Mouse (Mus musculus): ENCODE data around the gene Cenpu.

The Cenpu gene

DNA sequence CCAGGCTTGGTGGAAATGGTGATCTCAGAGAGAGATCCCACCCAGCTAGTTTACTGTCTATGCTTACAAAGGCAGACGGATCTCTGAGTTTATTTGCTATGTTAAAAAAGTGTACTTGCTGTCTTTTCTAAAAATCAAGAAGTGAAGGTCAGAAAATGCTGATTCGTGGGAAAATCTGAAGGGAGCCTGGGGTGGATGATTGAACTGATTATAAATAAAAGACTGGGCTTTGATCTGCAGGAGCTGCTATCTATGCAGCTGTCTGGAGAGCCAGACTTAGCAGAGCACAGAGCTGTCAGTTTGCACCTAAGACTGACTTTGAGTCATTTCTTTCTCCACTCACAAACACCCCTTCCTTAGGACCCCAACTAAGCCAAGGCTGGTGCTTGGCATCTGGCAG lies 45.6 kb downstream of the Cenpu start:
- in situ Hi-C loops (cut with MboI, MseI): no loop called here

DNA sequence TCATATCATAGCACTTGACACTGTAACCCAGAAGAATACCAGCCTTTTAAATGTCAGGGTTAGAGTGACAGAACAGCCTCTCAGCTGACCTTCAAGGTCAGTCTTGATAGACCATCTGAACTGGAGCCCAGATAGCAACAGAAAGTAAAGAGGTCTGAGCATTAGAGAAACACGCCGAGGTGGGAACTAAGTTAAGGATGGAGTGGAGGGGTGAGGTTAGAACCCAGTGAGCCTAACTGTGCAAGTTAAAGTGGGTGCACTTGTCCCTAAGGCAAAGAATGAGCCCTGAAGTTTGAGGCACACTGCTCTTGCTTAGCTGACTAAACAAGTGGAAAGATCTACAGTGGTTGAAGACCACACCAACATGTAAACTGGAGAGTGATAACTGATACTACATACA lies 46.3 kb downstream of the Cenpu start:
- in situ Hi-C loops (cut with MboI, MseI): no loop called here

- in situ Hi-C loops (cut with MboI, MseI): no loop called here
Measured at GRCm38 (mm10) chr8:46598753-46599152, 46.9 kb downstream of the Cenpu start.

- in situ Hi-C loops (cut with MboI, MseI): no loop called here
Measured at GRCm38 (mm10) chr8:46599314-46599904, 47.6 kb downstream of the Cenpu start.

DNA sequence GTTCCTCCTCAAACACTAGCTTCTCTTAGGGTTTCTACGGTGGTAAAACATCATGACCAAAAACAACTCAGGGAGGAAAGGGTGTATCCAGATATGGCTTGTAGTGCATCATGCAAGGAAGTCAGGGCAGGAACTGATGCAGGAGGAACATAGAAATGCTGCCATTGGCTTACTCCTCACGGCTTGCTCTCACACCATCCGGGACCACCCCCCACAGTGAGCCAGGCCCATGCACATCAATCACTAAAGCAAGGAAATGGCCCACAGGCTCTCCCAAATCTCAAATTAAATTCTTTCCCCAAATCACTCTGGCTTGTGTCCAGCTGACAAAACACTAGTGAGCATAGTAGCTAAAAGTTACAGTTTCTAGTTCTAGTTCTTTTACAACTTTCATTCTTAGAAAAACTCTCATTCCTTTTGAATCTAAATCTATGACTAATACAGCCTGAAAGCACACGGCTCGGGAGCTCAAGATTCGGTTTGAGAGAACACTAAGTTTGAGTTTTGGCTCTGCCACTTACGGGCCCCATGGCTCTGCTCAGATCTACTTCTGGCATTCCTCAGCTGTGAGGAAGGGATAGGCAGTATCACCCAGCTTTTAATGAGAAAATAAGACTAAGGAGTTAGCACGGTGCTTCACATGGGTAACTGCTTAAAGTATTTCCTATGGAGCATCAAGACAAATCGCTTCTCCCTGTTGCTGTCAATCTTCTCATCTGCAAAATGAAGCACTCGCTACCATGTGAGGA lies 49.3 kb downstream of the Cenpu start:
- in situ Hi-C loops (cut with MboI, MseI): loop anchor here (25.0 kb wide), 2 partner anchors 1086 to 1111 kb away; partner anchors contain the start of genes Cdkn2aip (in 1 of the 2) and Ing2 (in 1 of the 2)

- in situ Hi-C loops (cut with MboI, MseI): loop anchor here (25.0 kb wide), 2 partner anchors 1084 to 1109 kb away; partner anchors contain the start of genes Cdkn2aip (in 1 of the 2) and Ing2 (in 1 of the 2)
Measured at GRCm38 (mm10) chr8:46603587-46603986, 51.8 kb downstream of the Cenpu start.

GRCm38 (mm10) chr8:46606930-46607329 lies 55.1 kb downstream of the Cenpu start:
- in situ Hi-C loops (cut with MboI, MseI): loop anchor here (25.0 kb wide), 2 partner anchors 1080 to 1105 kb away; partner anchors contain the start of genes Cdkn2aip (in 1 of the 2) and Ing2 (in 1 of the 2)

- in situ Hi-C loops (cut with MboI, MseI): loop anchor here (25.0 kb wide), 2 partner anchors 1076 to 1101 kb away; partner anchors contain the start of genes Cdkn2aip (in 1 of the 2) and Ing2 (in 1 of the 2)
Measured at GRCm38 (mm10) chr8:46611557-46611956, 59.7 kb downstream of the Cenpu start.

GRCm38 (mm10) chr8:46612913-46613312 lies 61.1 kb downstream of the Cenpu start:
- in situ Hi-C loops (cut with MboI, MseI): loop anchor here (25.0 kb wide), 2 partner anchors 1074 to 1099 kb away; partner anchors contain the start of genes Cdkn2aip (in 1 of the 2) and Ing2 (in 1 of the 2)

DNA sequence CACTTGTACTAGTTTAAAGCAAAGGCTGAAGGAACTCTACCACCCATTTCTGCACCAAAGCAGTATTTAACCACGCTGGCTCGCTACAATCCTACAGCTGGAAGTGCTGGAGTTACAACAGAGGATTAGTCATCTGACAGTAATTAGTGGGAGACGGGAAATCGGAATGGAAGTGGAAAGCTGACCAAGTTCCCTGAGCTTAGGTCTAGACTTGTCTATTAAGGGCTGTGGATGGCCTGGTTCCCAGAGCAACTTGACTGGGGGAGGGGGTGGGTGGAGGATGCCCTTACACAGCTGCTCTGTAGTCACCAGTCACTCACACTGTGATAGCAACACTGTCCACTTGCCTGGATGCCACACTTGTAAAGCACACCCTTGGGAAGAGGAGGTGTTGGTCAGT lies 61.5 kb downstream of the Cenpu start:
- in situ Hi-C loops (cut with MboI, MseI): loop anchor here (25.0 kb wide), 2 partner anchors 1074 to 1099 kb away; partner anchors contain the start of genes Cdkn2aip (in 1 of the 2) and Ing2 (in 1 of the 2)

GRCm38 (mm10) chr8:46615936-46616335 lies 64.1 kb downstream of the Cenpu start:
- in situ Hi-C loops (cut with MboI, MseI): loop anchor here (25.0 kb wide), 2 partner anchors 1071 to 1096 kb away; partner anchors contain the start of genes Cdkn2aip (in 1 of the 2) and Ing2 (in 1 of the 2)

DNA sequence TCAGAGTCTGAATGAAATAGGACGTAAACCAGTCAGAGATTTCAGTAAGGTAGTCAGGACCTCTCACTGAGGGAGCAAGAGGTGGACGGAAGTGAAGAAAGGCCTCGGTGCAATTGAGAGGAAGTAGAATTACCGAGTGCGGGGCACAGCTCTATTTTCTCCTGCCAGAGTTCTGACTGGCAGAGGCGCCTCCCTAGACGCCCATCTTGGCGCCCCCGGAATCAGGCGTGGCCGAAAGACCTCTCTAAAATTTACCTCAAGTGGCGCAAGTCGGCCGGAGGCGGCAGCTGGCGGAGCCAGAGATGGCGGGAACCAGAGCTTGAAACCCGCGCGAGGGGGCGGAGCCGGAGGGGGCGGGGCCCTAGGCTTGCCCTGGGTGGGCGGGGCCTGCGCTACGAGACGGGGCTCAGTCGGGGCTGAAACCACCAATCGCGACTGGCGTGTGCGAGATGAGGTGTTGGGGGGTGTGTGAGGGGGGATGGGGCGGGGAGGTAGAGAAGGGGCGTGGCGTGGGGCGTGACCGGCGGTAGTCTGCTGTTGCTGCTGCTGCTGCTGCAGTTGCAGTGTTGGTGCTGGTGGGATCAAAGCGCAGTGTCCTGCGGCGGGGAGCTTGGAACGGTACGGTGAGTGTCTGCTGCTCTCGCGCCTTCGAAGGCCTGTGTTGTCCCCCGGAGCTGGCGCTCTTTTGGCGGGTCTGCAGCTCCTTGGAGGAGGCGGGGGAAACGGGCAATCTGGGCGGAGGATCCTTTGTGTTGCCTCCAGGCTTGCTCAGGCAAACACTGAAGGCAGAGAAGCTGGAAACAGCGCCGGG lies 65.3 kb downstream of the Cenpu start, which contains the start of the genes Primpol and Casp3:
Primpol (minus strand) TSS at position 334 of the 811 bp plus-strand sequence.
Casp3 (plus strand) TSS at position 413 of the 811 bp plus-strand sequence.
- in situ Hi-C loops (cut with MboI, MseI): loop anchor here (25.0 kb wide), 2 partner anchors 1070 to 1095 kb away; partner anchors contain the start of genes Cdkn2aip (in 1 of the 2) and Ing2 (in 1 of the 2)

GRCm38 (mm10) chr8:46617690-46618620 lies 66.1 kb downstream of the Cenpu start:
- in situ Hi-C loops (cut with MboI, MseI): loop anchor here (25.0 kb wide), 2 partner anchors 1069 to 1094 kb away; partner anchors contain the start of genes Cdkn2aip (in 1 of the 2) and Ing2 (in 1 of the 2)

GRCm38 (mm10) chr8:46618639-46619320 lies 67.0 kb downstream of the Cenpu start:
- in situ Hi-C loops (cut with MboI, MseI): loop anchor here (25.0 kb wide), 2 partner anchors 1069 to 1094 kb away; partner anchors contain the start of genes Cdkn2aip (in 1 of the 2) and Ing2 (in 1 of the 2)

- in situ Hi-C loops (cut with MboI, MseI): loop anchor here (25.0 kb wide), 2 partner anchors 1065 to 1090 kb away; partner anchors contain the start of genes Cdkn2aip (in 1 of the 2) and Ing2 (in 1 of the 2)
Measured at GRCm38 (mm10) chr8:46622446-46623270, 70.8 kb downstream of the Cenpu start.

DNA sequence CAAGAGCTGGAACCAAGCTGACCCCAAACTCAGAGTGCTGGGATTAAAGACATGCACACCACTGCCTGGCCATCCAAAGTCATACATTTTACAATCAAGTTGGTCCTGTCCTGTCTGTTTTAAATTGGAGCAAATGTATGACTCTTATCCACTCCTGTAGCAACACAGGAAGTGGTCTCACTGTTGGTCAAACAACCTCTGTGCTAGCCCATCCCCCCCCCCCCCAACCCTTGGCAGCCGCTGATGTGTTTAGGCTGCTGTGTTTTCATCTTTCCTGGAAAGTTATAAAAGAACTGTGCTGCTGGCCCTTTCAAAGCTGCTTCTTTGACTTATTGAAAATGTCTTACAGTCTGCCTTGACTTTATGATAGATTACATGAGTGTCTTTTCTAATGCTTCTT lies 73.3 kb downstream of the Cenpu start:
- in situ Hi-C loops (cut with MboI, MseI): no loop called here

DNA sequence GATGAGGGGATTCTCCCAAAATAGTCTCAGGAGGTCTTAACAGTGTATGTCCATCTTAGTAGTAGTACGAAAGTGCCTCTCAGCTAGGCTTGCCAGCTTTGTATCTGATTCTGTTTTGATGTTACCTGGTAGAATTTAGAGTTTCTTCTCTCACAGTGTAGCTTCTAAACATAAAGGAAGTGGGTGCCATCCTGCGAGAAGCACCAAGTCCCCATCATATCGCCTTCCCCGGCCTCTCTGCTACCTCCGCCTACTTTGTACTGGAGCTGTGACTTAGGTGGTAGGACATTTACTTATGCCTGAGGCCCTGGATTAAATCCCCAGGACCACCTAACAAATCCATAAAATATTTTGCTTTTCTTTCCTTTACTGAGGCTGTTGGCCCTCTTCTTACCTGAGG lies 74.8 kb downstream of the Cenpu start:
- in situ Hi-C loops (cut with MboI, MseI): no loop called here

- in situ Hi-C loops (cut with MboI, MseI): no loop called here
Measured at GRCm38 (mm10) chr8:46627881-46628280, 76.1 kb downstream of the Cenpu start.
